Mouse (Mus musculus) adrenal gland (tissue): ENCODE measurements around the gene Hoxa5.

Experiments
- intact Hi-C: fragments of 180-260 bp; cut with DNase I; formaldehyde crosslinking; loops from one replicate; pipeline ENCODE4 v1.15.1; 2025

The Hoxa5 gene

DNA sequence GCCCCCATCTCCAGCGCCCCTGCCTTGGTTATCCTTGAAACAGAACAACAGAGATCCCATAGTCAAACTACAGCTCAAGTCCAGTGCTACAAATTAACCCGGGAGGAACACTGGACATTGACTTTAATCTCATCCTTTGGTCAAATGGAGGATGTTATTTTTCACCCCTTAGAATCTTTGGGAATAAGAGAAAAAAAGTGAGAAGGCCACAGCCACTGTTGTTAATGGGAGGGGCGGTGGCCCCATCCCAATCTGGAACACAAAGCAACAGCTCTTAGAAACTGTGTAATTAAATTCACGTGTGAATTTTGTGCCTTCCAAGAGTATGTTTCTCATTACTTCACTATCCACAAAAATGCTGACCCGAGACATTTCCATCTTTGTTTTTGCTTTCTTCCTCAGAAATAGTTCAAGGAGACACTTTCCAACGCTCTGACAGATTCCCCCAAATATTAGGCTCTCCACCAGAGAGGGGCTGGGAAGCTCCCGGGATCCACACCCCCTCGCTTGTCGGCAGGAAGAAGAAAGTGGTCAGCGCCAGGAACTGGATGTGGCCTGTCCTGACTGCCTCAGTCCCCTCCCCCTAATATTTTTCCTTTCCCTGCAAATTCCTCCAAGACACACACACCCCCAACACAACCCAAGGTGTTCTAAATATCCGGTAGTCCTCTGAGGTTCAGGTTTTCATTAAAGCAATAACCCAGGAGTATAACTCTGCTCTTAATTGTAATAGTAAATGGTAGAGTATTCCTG lies 23.3 kb upstream of the Hoxa5 start:
- intact Hi-C loops: loop anchor here (5.0 to 10.0 kb wide), 2 partner anchors 843 to 1040 kb away; no protein-coding TSS in a partner anchor

DNA sequence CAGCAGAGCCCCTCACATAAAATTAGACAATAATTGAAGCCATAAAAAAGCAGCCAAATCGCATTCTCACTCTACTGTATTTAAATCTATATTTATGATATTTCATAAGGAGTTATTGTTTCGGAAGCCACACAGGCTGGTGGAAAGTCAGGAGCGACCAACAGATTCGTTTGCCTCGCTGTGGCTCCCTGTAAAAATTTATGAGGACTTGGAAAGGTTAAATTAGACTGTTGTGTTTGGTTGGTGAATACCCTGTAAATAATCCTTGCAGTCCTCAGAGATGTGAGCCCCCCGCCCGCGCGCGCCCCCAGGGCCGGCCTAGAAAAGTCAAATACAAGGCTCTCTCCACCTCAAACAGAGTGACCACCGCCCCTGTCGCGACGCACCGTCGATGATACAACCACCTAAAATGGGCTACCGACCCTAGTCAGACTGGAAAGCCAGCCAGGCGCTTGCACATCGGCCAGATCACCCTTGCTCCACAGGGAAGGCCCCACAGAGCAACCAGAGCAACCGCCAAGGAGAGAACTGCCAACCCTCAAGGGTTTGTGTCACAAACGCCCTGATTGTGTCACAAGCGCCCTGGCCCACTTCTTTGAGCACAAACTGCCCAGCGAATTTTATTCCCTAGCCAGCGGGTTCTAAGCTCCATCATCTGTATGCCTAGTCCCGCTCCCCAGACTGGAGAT lies 22.3 kb upstream of the Hoxa5 start:
- intact Hi-C loops: loop anchor here (5.0 to 10.0 kb wide), 2 partner anchors 842 to 1039 kb away; no protein-coding TSS in a partner anchor

DNA sequence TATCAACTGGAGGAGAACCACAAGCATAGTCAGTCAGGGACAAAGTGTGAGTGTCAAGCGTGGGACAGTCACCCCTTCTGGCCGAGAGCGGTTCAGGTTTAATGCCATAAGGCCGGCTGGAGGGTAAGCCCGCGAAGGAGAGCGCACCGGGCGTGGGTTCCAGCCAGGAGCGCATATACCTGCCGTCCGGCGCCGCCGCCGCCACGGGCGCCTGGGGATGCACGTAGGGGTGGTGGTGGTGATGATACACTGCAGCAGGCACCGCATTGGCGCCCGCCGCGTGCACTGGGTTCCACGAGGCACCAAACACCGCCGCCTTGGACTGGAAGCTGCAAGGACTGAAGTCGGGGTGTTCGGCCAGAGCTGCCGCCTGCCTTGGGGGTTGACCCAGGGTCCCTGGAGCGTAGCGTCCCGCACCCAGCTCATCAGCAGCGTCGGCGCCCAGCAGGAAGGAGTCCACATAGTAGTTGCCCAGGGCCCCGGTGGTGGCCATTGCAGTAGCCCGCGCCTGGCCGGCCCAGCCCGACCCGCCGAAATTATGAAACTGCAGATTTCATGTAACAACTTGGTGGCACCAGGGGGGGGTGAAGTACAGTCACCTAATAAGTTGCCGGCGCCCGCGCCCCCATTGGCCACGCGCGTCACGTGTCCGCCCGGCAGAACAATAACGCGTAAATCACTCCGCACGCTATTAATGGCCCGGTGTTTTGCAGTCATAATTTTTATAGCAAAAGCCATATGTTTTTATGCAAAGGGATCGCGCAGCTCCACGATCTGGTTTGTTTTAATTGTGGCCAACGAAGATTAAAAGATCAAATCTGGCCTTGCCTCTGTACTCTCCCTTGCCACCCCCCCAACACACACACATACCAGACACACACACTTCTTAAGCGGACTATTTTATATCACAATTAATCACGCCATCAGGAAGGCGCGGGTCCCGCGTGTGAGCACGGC lies 21.5 kb upstream of the Hoxa5 start:
- intact Hi-C loops: loop anchor here (5.0 to 10.0 kb wide), 2 partner anchors 841 to 1039 kb away; no protein-coding TSS in a partner anchor

DNA sequence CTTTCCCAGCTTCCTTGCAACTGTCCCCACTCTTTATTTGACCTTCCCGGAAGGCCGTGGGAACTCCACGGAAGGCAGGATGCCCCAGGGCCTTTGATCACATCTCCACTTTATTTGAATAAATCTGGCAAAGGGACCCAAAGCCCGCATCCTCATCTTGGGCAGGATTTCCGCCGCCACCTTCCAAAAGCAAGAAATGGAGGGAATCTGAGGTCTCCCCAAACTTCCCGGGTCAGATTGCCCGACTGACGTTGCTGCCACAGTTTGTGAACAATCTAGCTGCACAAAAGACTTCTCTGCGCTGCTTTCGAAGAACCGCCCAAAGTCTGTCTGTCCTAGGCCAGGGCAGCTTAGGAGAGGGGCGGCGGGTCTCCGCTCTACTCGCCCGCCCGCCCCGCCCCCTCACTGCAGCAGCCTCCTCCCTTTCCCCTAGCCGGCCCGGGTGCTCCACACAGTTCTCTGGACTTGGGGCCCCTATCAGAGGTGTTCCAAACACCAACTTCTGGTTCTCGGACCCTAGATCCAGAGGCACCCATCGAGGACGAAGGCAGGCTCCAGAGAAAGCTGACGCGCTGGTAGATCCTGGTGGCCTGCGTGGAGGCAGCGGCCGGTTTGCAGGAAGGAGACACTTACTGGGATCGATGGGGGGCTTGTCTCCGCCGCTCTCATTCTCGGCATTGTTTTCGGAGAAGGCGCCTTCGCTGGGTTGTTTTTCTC lies 20.7 kb upstream of the Hoxa5 start:
- intact Hi-C loops: loop anchor here (5.0 to 10.0 kb wide), 3 partner anchors 638 to 1038 kb away; no protein-coding TSS in a partner anchor

DNA sequence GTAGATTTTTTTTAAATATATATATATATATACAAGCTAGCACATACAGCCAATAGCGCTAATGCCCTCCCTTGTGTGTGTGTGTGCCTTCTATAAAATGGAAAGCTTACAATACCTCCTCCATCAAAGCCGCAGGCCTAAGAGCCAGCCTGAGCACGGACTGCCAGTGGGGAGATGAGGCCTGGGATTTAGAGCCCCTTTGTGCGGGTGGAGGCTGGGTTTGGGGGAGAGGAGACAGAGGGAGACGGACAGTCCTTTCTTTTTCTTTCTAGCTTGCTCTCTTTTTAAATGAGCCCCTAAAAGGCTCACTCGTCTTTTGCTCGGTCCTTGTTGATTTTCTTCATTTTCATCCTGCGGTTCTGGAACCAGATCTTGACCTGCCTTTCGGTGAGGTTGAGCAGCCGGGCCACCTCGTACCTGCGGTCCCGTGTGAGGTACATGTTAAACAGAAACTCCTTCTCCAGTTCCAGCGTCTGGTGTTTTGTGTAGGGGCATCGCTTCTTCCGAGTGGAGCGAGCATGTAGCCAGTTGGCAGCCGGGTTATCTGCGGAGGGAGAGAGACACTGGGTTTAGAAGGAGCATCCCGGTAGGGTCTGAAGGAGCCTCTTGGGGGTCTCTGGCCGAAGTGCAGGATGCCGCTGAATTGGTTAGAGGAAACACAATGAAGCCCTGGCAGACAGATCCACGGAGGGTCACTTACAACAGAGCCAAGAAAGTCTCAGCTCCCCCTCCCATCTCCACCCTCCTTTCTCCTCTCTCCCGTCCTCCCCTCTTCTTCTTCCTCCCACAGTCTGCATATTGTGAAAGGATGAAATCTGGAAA lies 19.8 kb upstream of the Hoxa5 start:
- intact Hi-C loops: loop anchor here (5.0 to 10.0 kb wide), 2 partner anchors 637 to 839 kb away; no protein-coding TSS in a partner anchor

DNA sequence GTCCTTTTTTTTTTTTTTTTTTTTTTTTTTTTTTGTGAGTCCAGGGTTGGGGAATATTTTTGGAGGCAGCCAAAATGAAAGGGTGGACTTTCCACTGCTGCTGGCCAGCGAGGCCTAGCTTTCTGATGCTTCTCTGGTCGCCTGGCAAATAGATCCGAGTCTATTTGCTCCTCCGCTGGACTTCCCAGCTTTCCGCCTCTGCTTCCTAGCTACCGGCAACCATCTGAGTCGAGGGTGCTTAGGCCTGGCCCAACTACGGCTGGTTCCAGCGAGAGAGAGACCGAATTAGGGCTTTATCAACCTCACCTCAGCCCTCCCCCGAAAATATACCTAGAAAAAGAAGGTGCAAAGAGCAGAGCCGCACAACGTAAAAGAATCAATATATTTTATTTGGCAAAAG lies 18.3 kb upstream of the Hoxa5 start:
- intact Hi-C loops: loop anchor here (5.0 to 10.0 kb wide), 2 partner anchors 635 to 838 kb away; no protein-coding TSS in a partner anchor

DNA sequence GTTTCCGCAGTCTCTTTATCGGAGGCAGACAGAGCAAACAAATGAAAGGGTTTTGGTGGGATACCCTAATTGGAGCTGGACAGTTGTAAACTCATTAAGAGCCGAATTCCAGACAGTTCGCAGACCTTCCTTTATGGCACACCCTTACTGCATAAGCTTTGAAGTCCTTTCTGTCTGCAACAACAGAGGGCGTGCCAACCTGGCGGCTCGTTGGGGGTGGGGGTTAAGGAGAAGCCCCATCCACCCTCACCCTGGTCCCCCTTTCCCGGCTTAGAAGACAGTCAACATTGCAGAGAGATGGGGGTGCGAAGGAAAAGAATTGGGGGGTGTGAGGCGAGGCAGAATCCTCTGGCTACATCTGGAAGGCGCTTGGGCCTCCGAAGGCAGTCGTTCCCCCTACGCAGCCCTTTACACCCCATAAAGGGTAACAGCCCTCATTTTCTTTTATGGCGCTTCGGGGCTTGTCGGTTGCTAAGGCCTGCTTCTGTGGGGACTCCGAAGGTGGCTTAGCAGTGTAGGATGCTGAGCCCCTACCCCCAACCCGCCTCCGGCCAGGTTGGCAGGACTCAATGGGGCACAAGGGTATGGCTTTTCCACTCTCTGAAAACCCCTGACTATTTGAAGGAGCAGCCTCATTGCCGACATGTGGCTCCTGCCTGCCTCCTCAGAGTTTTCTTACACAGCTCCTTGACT lies 17.8 kb upstream of the Hoxa5 start:
- intact Hi-C loops: loop anchor here (5.0 to 10.0 kb wide), 2 partner anchors 635 to 837 kb away; no protein-coding TSS in a partner anchor

DNA sequence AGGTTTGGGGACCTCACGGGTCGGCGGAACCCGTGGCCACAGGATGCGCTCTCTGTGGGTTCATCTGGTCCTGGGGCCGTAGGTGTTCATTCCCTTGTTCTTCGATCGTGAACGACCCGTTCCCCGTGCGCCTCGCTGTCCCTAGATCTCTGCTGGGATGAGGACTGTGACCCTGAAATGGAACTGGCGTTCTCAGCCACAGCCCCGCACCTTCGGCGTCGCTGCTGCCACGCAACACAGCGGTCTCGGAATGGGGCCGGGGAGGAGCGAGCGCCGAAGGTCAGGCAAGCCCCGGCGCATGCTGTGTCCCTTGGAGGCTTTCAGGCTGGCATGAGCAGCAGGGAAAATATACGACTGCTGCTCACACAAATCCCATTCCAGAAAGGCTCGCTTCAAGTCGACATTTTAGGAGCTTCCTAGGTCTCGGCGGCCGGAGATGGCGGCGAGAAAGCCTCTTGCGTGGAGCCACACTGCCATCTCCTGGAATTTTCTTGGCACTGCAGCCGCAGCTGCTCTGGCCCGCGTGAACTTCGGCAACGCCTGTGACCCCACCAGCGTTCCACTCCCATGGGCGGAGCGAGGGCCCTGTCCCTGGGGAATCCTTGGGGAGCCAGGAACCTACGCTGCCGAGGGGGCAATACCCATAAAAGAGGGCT lies 17.1 kb upstream of the Hoxa5 start, which contains the start of gene Hoxa7:
TSS of gene Hoxa7 (minus strand) at position 518 of the 656 bp plus-strand sequence.
- intact Hi-C loops: loop anchor here (5.0 to 10.0 kb wide), 2 partner anchors 634 to 837 kb away; no protein-coding TSS in a partner anchor

DNA sequence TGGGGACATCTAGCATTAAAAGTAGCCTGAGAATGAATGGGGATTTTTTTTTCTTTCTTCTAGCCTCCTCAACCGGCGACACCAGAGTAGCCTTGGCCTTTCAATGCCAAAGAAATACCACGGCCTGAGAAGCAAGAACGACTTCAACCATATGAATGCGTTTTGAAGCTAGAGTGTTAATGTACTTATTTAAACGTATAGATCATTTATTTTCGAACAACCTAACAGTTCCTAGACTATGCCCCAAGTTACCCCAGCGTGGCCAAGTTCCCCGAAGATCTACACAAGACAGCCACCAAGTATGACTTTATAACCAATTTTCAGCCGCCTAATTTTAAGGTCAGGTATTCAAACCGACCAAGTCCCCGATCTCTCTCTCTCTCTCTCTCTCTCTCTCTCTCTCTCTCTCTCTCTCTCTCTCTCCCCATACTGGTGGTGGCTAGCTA lies 16.5 kb upstream of the Hoxa5 start:
- intact Hi-C loops: loop anchor here (5.0 to 10.0 kb wide), 2 partner anchors 634 to 836 kb away; no protein-coding TSS in a partner anchor

DNA sequence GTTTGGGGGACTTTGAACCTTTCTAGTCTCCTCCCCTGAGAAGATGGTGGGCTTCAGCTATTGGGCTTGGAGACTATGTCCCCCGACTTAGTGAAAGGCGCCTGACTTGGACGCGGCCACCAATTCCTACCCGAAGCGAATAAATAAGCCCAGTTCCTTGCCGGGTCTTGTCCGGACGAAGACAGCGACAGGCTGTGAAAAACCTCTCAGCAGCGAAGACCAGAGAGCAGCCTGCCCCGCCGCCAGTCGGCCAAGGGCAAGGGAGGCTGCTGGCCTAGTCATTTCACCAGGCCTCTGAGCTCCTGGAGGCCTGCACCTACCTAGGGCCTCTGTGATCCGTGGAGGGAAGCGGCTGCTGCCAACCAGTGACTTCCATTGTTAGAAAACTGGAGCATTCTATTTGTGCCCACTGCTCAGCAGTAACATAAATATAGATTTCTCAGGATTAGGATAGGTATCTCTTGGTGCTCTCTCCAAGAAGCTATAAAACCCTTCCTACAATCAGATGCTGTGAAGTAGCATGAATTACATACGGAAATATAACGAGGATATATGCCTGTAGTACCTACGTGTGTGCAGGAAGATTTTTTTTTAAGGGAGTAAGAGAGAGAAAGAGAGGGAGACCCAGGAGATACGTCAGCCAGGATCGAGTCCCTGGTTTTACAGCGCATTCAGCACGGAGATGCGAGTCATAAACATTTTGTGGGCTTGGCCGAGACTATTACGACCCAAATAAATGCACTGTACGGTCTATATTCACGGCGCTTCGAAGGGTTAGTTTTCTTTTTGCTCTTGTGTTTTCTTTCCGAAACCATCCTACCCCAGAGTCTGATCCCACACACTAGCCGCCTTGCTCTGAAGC lies 15.8 kb upstream of the Hoxa5 start:
- intact Hi-C loops: loop anchor here (5.0 to 10.0 kb wide), 2 partner anchors 633 to 835 kb away; no protein-coding TSS in a partner anchor

DNA sequence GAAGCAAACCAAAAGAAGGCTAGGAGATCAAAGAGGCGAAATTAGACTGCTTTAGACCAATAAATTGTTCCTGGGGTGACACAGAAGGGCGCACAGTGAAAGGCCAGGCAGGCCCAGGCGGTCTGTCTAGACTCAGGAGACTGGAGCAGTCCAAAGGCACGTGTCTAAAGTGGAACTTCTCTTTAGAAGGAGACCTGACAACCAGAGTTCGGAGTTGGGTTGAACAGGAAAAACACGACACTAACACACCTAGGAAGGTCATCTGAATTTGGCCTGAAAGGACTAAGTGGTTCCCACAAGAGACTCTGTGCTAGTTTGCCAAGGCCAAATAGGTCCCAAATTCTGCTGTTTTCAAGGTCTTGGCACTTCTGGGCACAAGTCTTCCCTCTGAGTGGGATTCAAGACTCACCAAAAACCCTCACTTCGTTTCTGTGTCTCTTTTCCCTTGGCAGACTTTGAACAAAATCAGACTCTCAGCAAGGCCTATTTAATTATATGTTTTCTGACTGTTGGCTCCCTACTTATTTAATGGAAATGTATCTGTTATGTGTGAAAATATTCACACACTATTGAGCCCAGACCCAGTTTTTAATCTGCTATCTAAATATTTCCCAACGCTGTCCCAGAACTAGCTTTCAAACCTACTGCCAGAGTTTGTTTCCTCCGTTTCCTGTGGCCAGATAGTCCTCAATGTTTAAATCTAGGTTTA lies 15.0 kb upstream of the Hoxa5 start:
- intact Hi-C loops: no loop called here

DNA sequence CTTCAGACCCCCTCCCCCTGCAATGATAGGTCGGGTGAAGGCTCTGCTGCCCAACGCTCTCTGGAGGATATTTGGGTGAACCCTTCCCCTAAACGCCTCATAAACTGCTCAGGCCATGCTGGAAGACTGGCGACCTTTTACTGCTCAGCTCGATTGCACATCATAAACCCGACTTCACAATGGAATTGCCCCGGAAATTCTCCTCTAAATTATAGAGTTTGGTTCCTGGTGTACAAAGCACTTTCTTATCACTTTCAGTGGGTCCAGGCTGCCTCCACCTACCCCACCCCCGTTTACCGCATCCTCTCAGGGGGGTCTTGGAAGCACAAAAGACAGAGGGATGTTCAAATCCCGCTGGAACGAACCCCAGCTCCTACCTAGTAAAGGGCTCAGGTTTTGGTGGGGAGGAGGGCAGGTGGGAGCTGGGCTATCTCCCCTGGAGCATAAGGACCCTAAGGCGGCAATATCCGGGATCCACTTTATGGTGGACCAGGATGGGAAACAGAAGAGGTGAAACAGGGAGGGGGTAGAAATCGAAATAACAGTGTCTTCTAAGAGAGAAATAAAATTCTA lies 14.3 kb upstream of the Hoxa5 start:
- intact Hi-C loops: no loop called here

DNA sequence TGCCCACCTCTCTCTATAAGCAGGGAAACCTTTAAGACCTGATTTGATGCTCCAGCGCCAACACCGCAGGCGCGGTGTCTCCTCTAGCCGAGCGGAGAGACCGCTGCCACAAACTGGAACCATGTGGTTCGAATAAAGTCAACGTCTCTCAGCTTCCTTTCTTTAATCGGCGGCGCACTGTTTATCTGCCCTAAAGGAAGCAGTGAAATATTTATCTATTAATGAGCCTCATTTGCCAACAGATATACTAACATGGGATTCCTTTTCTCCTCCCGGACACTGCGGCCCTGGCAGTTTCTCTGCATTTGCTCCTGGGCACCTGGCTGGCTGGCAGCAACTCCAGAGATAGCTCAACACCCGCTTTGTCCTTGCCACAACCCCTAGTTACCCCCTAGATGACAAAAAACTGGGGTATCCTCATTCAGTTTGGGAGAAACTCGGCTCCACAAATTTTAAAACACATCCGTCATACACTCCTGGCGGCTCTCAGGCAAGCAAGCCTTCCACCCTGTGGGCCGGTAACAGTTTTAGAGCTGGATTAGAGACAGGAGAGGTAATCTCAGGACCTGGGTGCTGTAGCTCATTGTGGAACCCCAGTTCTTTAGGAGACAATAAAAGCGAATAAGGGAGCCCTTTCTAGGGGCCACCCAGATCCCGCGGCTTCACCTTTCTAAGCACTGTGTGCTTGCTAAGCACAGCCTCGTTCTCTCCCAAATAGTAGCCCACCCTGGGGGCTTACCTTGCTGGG lies 13.7 kb upstream of the Hoxa5 start:
- intact Hi-C loops: no loop called here

DNA sequence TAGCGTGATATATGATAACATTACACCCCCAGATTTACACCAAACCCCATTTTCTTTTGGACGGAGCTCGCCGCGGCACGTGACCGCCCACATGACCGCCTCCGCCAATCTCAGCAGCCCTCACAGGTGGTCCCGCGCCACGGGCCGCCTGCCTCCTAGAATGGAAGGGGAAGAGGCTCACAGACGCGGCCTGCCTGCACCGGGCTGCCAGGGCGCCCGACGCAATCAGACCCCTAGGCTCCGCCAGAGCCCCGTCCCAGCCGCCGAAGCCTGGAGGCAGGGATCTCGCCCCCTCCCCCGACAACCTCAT lies 13.0 kb upstream of the Hoxa5 start:
- intact Hi-C loops: no loop called here

DNA sequence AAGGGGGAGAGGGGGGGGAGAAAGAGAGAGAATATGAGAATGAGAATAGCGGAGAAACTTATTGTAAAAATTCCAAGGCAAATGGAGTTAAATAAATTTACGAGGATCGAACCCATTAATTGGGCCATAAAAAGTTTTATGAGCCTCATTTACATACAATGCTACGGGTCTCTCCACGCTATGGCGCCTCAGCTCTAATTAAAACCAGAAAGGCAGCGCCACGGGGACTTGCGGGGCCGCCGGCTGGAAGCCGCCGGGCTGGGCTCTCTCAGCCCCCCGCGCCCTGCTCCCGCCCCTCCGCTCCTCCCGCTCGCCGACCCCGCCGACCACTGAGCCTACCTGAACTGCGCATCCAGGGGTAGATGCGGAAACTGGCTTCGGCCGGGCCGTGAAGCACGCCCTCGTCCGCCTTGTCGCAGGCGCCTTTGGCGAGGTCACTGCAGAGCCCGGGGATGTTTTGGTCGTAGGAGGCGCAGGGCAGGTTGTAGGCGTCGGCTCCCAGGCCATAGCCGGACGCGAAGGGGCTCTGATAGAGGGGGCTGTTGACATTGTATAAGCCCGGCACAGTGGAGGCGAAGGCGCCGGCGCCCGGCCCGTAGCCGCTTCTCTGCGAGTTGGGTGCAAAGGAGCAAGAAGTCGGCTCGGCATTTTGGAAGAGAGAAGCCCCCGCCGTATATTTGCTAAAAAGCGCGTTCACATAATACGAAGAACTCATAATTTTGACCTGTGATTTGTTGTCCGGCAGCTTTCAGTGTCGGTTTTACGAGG lies 12.5 kb upstream of the Hoxa5 start:
- intact Hi-C loops: no loop called here
